Mouse (Mus musculus) heart, embryonic 10.5 days (tissue): ENCODE data around the gene Nup133. TPM values are rescaled to one million over a fixed set of nuclear protein-coding genes. Genes with fewer than 3 reads are reported as not detected.
"Not testable (repeated sequence)": the region's sequence is repeated elsewhere in the genome, so short reads cannot be mapped to it uniquely, and the experiment has no call there.

Experiments
- DNase-seq: peaks from one replicate; pipeline ENCODE4 v3.0.0-alpha.2; 2017; ENCODE audit warnings: low spot score
- H3K27ac ChIP-seq: fragments of 300-500 bp; sonication (generic); 2 replicates; pipeline ENCODE4 v1.5.1; 2016; ENCODE audit warnings: mild to moderate bottlenecking
- H3K27me3 ChIP-seq: fragments of 300-500 bp; sonication (generic); 2 replicates; pipeline ENCODE4 v1.6.1; 2016; ENCODE audit warnings: mild to moderate bottlenecking; ENCODE audit not compliant: poor library complexity, insufficient read depth, severe bottlenecking
- H3K36me3 ChIP-seq: fragments of 300-500 bp; sonication (generic); 2 replicates; pipeline ENCODE4 v1.6.1; 2016; ENCODE audit warnings: mild to moderate bottlenecking, moderate library complexity
- H3K4me1 ChIP-seq: fragments of 300-500 bp; sonication (generic); 2 replicates; pipeline ENCODE4 v1.6.1; 2016; ENCODE audit warnings: mild to moderate bottlenecking
- H3K4me3 ChIP-seq: fragments of 300-500 bp; sonication (generic); 2 replicates; pipeline ENCODE4 v1.5.1; 2016; ENCODE audit warnings: mild to moderate bottlenecking, moderate library complexity
- H3K9me3 ChIP-seq: fragments of 300-500 bp; sonication (generic); 2 replicates; pipeline ENCODE4 v1.6.1; 2016; ENCODE audit warnings: mild to moderate bottlenecking, moderate library complexity
- WGBS: fragments of 180-500 bp; shearing (Covaris S2); methylation state at CpG from one replicate; pipeline ENCODE4 v1.1.7; 2016; 5-methylcytosine and 5-hydroxymethylcytosine counted together
- polyA plus RNA-seq: library from polyadenylated mRNA; unstranded; fragments of >200 nt; fragmentation: Nextera tagmentation; extraction: Ambion mirVana; gene quantifications from 2 replicates; pipeline ENCODE4 v1.2.1, GENCODE M21; 2016

The Nup133 gene
- polyA plus RNA-seq, 1 experiment from 2014 or later, result 37.8 TPM

GRCm38 (mm10) chr8:123978166-123978838, 29.2 kb upstream of the Nup133 start:
- Histone ChIP-seq H3K36me3 (peaks cover 6% of the 10 kb centered on the region; the same call in 1 of the 2 replicates), H3K9me3 (no peaks in the 10 kb centered on the region), H3K27ac (peak overlapping the region; percentile 79), H3K4me3 (peak overlapping the region; percentile 33), H3K4me1 (peaks cover 54% of the 10 kb centered on the region), H3K27me3 (no peaks in the 10 kb centered on the region)
- no peak for DNase-seq
- 29% methylated on average over 14 of the region's 14 CpGs for WGBS

- Histone ChIP-seq H3K9me3 (no peaks in the 10 kb centered on the region), H3K36me3 (peaks cover 6% of the 10 kb centered on the region; the same call in 1 of the 2 replicates), H3K27me3 (no peaks in the 10 kb centered on the region), H3K4me3 (0 out of 2 replicates have a peak overlapping the region, but pooled peaks have one; percentile 33), H3K4me1 (peaks cover 52% of the 10 kb centered on the region), H3K27ac (peak overlapping the region; percentile 79)
- no peak for DNase-seq
- WGBS, result 80% methylated on average over 4 of the region's 4 CpGs
Measured at GRCm38 (mm10) chr8:123977499-123977898, 28.4 kb upstream of the Nup133 start.

GRCm38 (mm10) chr8:123973495-123973894, 24.4 kb upstream of the Nup133 start:
- H3K9me3 ChIP-seq, result no peaks in the 10 kb centered on the region
- WGBS, result 76% methylated on average over 1 of the region's 1 CpGs
- no peak overlapping the region for H3K4me3 ChIP-seq
- no peaks in the 10 kb centered on the region for H3K27me3 ChIP-seq
- H3K4me1 ChIP-seq, result peaks cover 24% of the 10 kb centered on the region
- H3K27ac ChIP-seq, result no peak overlapping the region
- peaks cover 27% of the 10 kb centered on the region for H3K36me3 ChIP-seq
- no peak for DNase-seq

- Histone ChIP-seq H3K27me3 (no peaks in the 10 kb centered on the region), H3K4me1 (peaks cover 7% of the 10 kb centered on the region; the same call in 1 of the 2 replicates), H3K27ac (no peak overlapping the region), H3K36me3 (peaks cover 63% of the 10 kb centered on the region), H3K9me3 (no peaks in the 10 kb centered on the region), H3K4me3 (no peak overlapping the region)
- 73% methylated on average over 2 of the region's 2 CpGs for WGBS
- no peak for DNase-seq
Measured at GRCm38 (mm10) chr8:123966896-123967295, 17.8 kb upstream of the Nup133 start.

GRCm38 (mm10) chr8:123961371-123961770, 12.3 kb upstream of the Nup133 start:
- 74% methylated on average over 1 of the region's 1 CpGs for WGBS
- no peaks in the 10 kb centered on the region for H3K27me3 ChIP-seq
- no peaks in the 10 kb centered on the region for H3K4me1 ChIP-seq
- no peak overlapping the region for H3K27ac ChIP-seq
- no peak overlapping the region for H3K4me3 ChIP-seq
- H3K9me3 ChIP-seq, result no peaks in the 10 kb centered on the region
- H3K36me3 ChIP-seq, result peaks cover 78% of the 10 kb centered on the region
- no peak for DNase-seq

- not testable (repeated sequence) for DNase-seq, H3K27me3 ChIP-seq, H3K9me3 ChIP-seq
Measured at GRCm38 (mm10) chr8:123960556-123960955, 11.5 kb upstream of the Nup133 start.

GRCm38 (mm10) chr8:123960056-123960455, 11.0 kb upstream of the Nup133 start:
- Histone ChIP-seq H3K9me3 (no peaks in the 10 kb centered on the region), H3K27ac (no peak overlapping the region), H3K36me3 (peaks cover 84% of the 10 kb centered on the region), H3K27me3 (no peaks in the 10 kb centered on the region), H3K4me3 (no peak overlapping the region), H3K4me1 (no peaks in the 10 kb centered on the region)
- DNase-seq, result no peak
- WGBS, result 85% methylated on average over 9 of the region's 9 CpGs

More at GRCm38 (mm10) chr8:123960556-123960955, 11.5 kb upstream of the Nup133 start:
- not testable (repeated sequence) for H3K4me3 ChIP-seq, H3K27ac ChIP-seq, H3K4me1 ChIP-seq
- 85% methylated on average over 5 of the region's 5 CpGs for WGBS
- H3K36me3 ChIP-seq, result peaks cover 79% of the 10 kb centered on the region

- H3K27me3 ChIP-seq, result no peaks in the 10 kb centered on the region
- WGBS, result 91% methylated on average over 6 of the region's 6 CpGs
- no peaks in the 10 kb centered on the region for H3K4me1 ChIP-seq
- H3K4me3 ChIP-seq, result no peak overlapping the region
- no peak for DNase-seq
- H3K9me3 ChIP-seq, result no peaks in the 10 kb centered on the region
- H3K36me3 ChIP-seq, result peaks cover 85% of the 10 kb centered on the region
- H3K27ac ChIP-seq, result no peak overlapping the region
Measured at GRCm38 (mm10) chr8:123959473-123959872, 10.4 kb upstream of the Nup133 start.

GRCm38 (mm10) chr8:123958130-123958529, 9.1 kb upstream of the Nup133 start:
- no peaks in the 10 kb centered on the region for H3K4me1 ChIP-seq
- no peaks in the 10 kb centered on the region for H3K9me3 ChIP-seq
- no peak for DNase-seq
- 78% methylated on average over 17 of the region's 17 CpGs for WGBS
- no peaks in the 10 kb centered on the region for H3K27me3 ChIP-seq
- H3K27ac ChIP-seq, result no peak overlapping the region
- H3K36me3 ChIP-seq, result peaks cover 85% of the 10 kb centered on the region
- H3K4me3 ChIP-seq, result no peak overlapping the region

- H3K4me3 ChIP-seq, result no peak overlapping the region
- WGBS, result 90% methylated on average over 8 of the region's 8 CpGs
- peaks cover 9% of the 10 kb centered on the region; the same call in 1 of the 2 replicates for H3K4me1 ChIP-seq
- H3K36me3 ChIP-seq, result peaks cover 60% of the 10 kb centered on the region
- DNase-seq, result no peak
- H3K27ac ChIP-seq, result no peak overlapping the region
- H3K27me3 ChIP-seq, result no peaks in the 10 kb centered on the region
- no peaks in the 10 kb centered on the region for H3K9me3 ChIP-seq
Measured at GRCm38 (mm10) chr8:123954246-123954645, 5.2 kb upstream of the Nup133 start.

- H3K36me3 ChIP-seq, result peaks cover 56% of the 10 kb centered on the region
- H3K4me1 ChIP-seq, result peaks cover 9% of the 10 kb centered on the region; the same call in 1 of the 2 replicates
- DNase-seq, result no peak
- WGBS, result 87% methylated on average over 8 of the region's 8 CpGs
- no peak overlapping the region for H3K27ac ChIP-seq
- H3K27me3 ChIP-seq, result no peaks in the 10 kb centered on the region
- H3K4me3 ChIP-seq, result no peak overlapping the region
- H3K9me3 ChIP-seq, result no peaks in the 10 kb centered on the region
Measured at GRCm38 (mm10) chr8:123953686-123954085, 4.6 kb upstream of the Nup133 start.

- no peaks in the 10 kb centered on the region for H3K9me3 ChIP-seq
- peak overlapping the region; percentile 99 for H3K4me3 ChIP-seq
- H3K27ac ChIP-seq, result peak overlapping the region; percentile 90; the same call in 1 of the 2 replicates
- peaks cover 39% of the 10 kb centered on the region for H3K36me3 ChIP-seq
- no peaks in the 10 kb centered on the region for H3K27me3 ChIP-seq
- DNase-seq, result peak; percentile 80
- WGBS, result 29% methylated on average over 10 of the region's 10 CpGs
- H3K4me1 ChIP-seq, result peaks cover 16% of the 10 kb centered on the region
Measured at GRCm38 (mm10) chr8:123950077-123950802, 1.2 kb upstream of the Nup133 start.

- WGBS, result 3% methylated on average over 10 of the region's 10 CpGs
- H3K36me3 ChIP-seq, result peaks cover 39% of the 10 kb centered on the region
- peak overlapping the region; percentile 99 for H3K4me3 ChIP-seq
- H3K27ac ChIP-seq, result peak overlapping the region; percentile 90
- no peaks in the 10 kb centered on the region for H3K27me3 ChIP-seq
- peaks cover 16% of the 10 kb centered on the region for H3K4me1 ChIP-seq
- no peak for DNase-seq
- H3K9me3 ChIP-seq, result no peaks in the 10 kb centered on the region
Measured at GRCm38 (mm10) chr8:123949686-123949986, 571 bp upstream of the Nup133 start.
